Mouse (Mus musculus) spleen, adult 2 months (tissue): ENCODE results near the gene Mrpl33.

Experiments
- CTCF ChIP-seq: fragments of 200-500 bp; IDR thresholded peaks from 2 replicates; pipeline ENCODE4 v1.5.1; 2011; ENCODE audit warnings: mild to moderate bottlenecking, inconsistent platforms; ENCODE audit not compliant: insufficient read depth, insufficient read length, insufficient replicate concordance; ENCODE audit errors: extremely low read depth
- POLR2A ChIP-seq: fragments of 200-500 bp; IDR thresholded peaks from 2 replicates; pipeline ENCODE4 v1.6.1; 2011; ENCODE audit warnings: low read depth, low read length, inconsistent platforms

DNA sequence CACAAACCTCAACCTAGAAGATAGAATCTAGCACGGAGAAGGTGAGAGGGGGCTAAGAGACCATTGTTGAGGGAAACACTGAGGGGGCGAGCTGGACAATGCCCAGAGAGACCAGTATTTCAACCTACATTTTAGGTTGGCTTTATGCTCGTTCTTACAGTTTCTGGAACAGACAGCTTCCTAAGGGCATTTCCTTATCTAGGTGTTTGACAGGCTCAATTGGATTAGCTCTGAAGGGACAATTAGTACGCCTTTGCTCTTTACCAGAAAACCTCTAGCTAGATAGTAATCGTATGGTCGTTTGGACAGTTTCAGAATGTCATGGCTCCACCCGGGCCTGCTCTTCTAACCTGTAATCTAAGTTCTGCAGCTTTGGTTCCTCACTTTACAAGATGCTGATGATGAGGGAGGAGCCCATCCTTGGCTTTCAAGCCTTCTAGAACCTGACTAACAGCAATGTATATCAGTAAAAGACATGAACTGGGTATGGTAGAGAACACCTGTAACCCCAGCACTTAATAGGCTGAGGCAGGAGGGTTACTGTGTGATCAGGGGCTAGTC, 4.5 kb downstream of the Mrpl33 start:
- TF ChIP-seq CTCF, result no peak
- TF ChIP-seq POLR2A, result no peak
